Mouse (Mus musculus): ENCODE measurements at regions not wholly inside any gene's neighbourhood (a gene's known extent, or its start where the extent isn't known, plus 50 kb on each side); places are given as distances from the start of the nearest gene placed in this dataset.

- ATAC-seq (ENCODE audit: poor library complexity, severe bottlenecking): no peak
Measured at GRCm38 (mm10) chr13:48042172-48042571, 218.9 kb upstream of the Id4 start.

GRCm38 (mm10) chr13:48042572-48042971 is 218.5 kb upstream of the Id4 start:
- ATAC-seq (ENCODE audit: poor library complexity, severe bottlenecking): no peak

- ATAC-seq (ENCODE audit: poor library complexity, severe bottlenecking): no peak
Measured at GRCm38 (mm10) chr13:48046201-48046750, 214.8 kb upstream of the Id4 start.

- no peak for ATAC-seq (ENCODE audit: poor library complexity, severe bottlenecking)
Measured at GRCm38 (mm10) chr13:48049796-48050195, 211.2 kb upstream of the Id4 start.

GRCm38 (mm10) chr13:48074630-48075029 is 186.4 kb upstream of the Id4 start:
- no peak for ATAC-seq (ENCODE audit: poor library complexity, severe bottlenecking)

GRCm38 (mm10) chr13:48075315-48075714 is 185.7 kb upstream of the Id4 start:
- ATAC-seq (ENCODE audit: poor library complexity, severe bottlenecking): no peak

- ATAC-seq (ENCODE audit: poor library complexity, severe bottlenecking): no peak
Measured at GRCm38 (mm10) chr13:48078214-48078613, 182.8 kb upstream of the Id4 start.

GRCm38 (mm10) chr13:48083294-48083693 is 177.7 kb upstream of the Id4 start:
- ATAC-seq (ENCODE audit: poor library complexity, severe bottlenecking): no peak

GRCm38 (mm10) chr13:48083807-48084206 is 177.2 kb upstream of the Id4 start:
- no peak for ATAC-seq (ENCODE audit: poor library complexity, severe bottlenecking)

- ATAC-seq (ENCODE audit: poor library complexity, severe bottlenecking): no peak
Measured at GRCm38 (mm10) chr13:48094275-48095035, 166.6 kb upstream of the Id4 start.

- no peak for ATAC-seq (ENCODE audit: poor library complexity, severe bottlenecking)
Measured at GRCm38 (mm10) chr13:48102156-48102555, 158.9 kb upstream of the Id4 start.

- no peak for ATAC-seq (ENCODE audit: poor library complexity, severe bottlenecking)
Measured at GRCm38 (mm10) chr13:48102576-48102975, 158.5 kb upstream of the Id4 start.

GRCm38 (mm10) chr13:48104766-48105165 is 156.3 kb upstream of the Id4 start:
- ATAC-seq (ENCODE audit: poor library complexity, severe bottlenecking): no peak

GRCm38 (mm10) chr13:48106946-48107345 is 154.1 kb upstream of the Id4 start:
- no peak for ATAC-seq (ENCODE audit: poor library complexity, severe bottlenecking)

- ATAC-seq (ENCODE audit: poor library complexity, severe bottlenecking): no peak
Measured at GRCm38 (mm10) chr13:48115890-48116289, 145.1 kb upstream of the Id4 start.

- no peak for ATAC-seq (ENCODE audit: poor library complexity, severe bottlenecking)
Measured at GRCm38 (mm10) chr13:48126582-48126981, 134.4 kb upstream of the Id4 start.

GRCm38 (mm10) chr13:48130724-48131123 is 130.3 kb upstream of the Id4 start:
- no peak for ATAC-seq (ENCODE audit: poor library complexity, severe bottlenecking)

- no peak for ATAC-seq (ENCODE audit: poor library complexity, severe bottlenecking)
Measured at GRCm38 (mm10) chr13:48131681-48132080, 129.3 kb upstream of the Id4 start.

- no peak for ATAC-seq (ENCODE audit: poor library complexity, severe bottlenecking)
Measured at GRCm38 (mm10) chr13:48145976-48146375, 115.1 kb upstream of the Id4 start.

- no peak for ATAC-seq (ENCODE audit: poor library complexity, severe bottlenecking)
Measured at GRCm38 (mm10) chr13:48147061-48147460, 114.0 kb upstream of the Id4 start.

- no peak for ATAC-seq (ENCODE audit: poor library complexity, severe bottlenecking)
Measured at GRCm38 (mm10) chr13:48153248-48153647, 107.8 kb upstream of the Id4 start.

GRCm38 (mm10) chr13:48153684-48154413 is 107.2 kb upstream of the Id4 start:
- no peak for ATAC-seq (ENCODE audit: poor library complexity, severe bottlenecking)
